Mouse (Mus musculus) embryonic facial prominence, embryonic 13.5 days (tissue): ENCODE data around the gene Snx29. TPM values are rescaled to one million over a fixed set of nuclear protein-coding genes. Genes with fewer than 3 reads are reported as not detected.
A peak's percentile ranks its signal among the peaks of the same experiment; 100 is the strongest.
"Not testable (repeated sequence)": the region's sequence is repeated elsewhere in the genome, so short reads cannot be mapped to it uniquely, and the experiment has no call there.

ENCODE experiments used
- ATAC-seq: fragments of 200-750 bp; cut with Nextera tagmentation; 2 replicates; pipeline ENCODE4 v1.8.0; 2017; ENCODE audit warnings: low read depth; ENCODE audit not compliant: insufficient number of reproducible peaks, insufficient read depth, low FRiP score, low TSS enrichment
- H3K27ac ChIP-seq: fragments of 300-500 bp; sonication (generic); 2 replicates; pipeline ENCODE4 v1.5.1; 2015; ENCODE audit warnings: moderate library complexity, mild to moderate bottlenecking, inconsistent platforms
- H3K27me3 ChIP-seq: fragments of 300-500 bp; sonication (generic); 2 replicates; pipeline ENCODE4 v1.6.1; 2015; ENCODE audit warnings: mild to moderate bottlenecking, inconsistent platforms
- H3K36me3 ChIP-seq: fragments of 300-500 bp; sonication (generic); 2 replicates; pipeline ENCODE4 v1.6.1; 2015; ENCODE audit warnings: mild to moderate bottlenecking, inconsistent platforms
- H3K4me1 ChIP-seq: fragments of 300-500 bp; sonication (generic); 2 replicates; pipeline ENCODE4 v1.6.1; 2015; ENCODE audit warnings: inconsistent platforms
- H3K4me2 ChIP-seq: fragments of 300-500 bp; sonication (generic); 2 replicates; pipeline ENCODE4 v1.6.1; 2015; ENCODE audit warnings: moderate library complexity, mild to moderate bottlenecking, inconsistent platforms
- H3K4me3 ChIP-seq: fragments of 300-500 bp; sonication (generic); 2 replicates; pipeline ENCODE4 v1.5.1; 2015; ENCODE audit warnings: mild to moderate bottlenecking, inconsistent platforms
- H3K9ac ChIP-seq: fragments of 300-500 bp; sonication (generic); 2 replicates; pipeline ENCODE4 v1.6.1; 2015; ENCODE audit warnings: mild to moderate bottlenecking, inconsistent platforms
- H3K9me3 ChIP-seq: fragments of 300-500 bp; sonication (generic); 2 replicates; pipeline ENCODE4 v1.6.1; 2016; ENCODE audit warnings: inconsistent platforms
- WGBS: fragments of 180-500 bp; shearing (Covaris S2); methylation state at CpG from one replicate; pipeline ENCODE4 v1.1.7; 2015; ENCODE audit warnings: mixed read lengths; 5-methylcytosine and 5-hydroxymethylcytosine counted together
- polyA plus RNA-seq: library from polyadenylated mRNA; unstranded; fragments of >200 nt; fragmentation: Nextera tagmentation; extraction: Ambion mirVana; gene quantifications from 2 replicates; pipeline ENCODE4 v1.2.1, GENCODE M21; 2015

Snx29 gene
- polyA plus RNA-seq, 1 experiment from 2014 or later: 18.1 TPM

GRCm38 (mm10) chr16:11315786-11316320 is 6.9 kb upstream of the Snx29 start:
- no peak overlapping the region for H3K27ac ChIP-seq
- WGBS: 84% methylated on average over 5 of the region's 5 CpGs

GRCm38 (mm10) chr16:11316748-11317147 is 6.0 kb upstream of the Snx29 start:
- Histone ChIP-seq H3K9ac (no peak overlapping the region), H3K4me2 (no peak overlapping the region), H3K4me3 (no peak overlapping the region), H3K27me3 (no peaks in the 10 kb centered on the region), H3K27ac (no peak overlapping the region), H3K9me3 (no peaks in the 10 kb centered on the region), H3K36me3 (no peaks in the 10 kb centered on the region), H3K4me1 (peaks cover 7% of the 10 kb centered on the region; the same call in 1 of the 2 replicates)
- 73% methylated on average over 5 of the region's 5 CpGs for WGBS
- ATAC-seq: no peak

More at GRCm38 (mm10) chr16:11315786-11316320, 6.9 kb upstream of the Snx29 start:
- no peak overlapping the region for H3K9ac ChIP-seq
- ATAC-seq: no peak
- H3K4me1 ChIP-seq: peaks cover 7% of the 10 kb centered on the region; the same call in 1 of the 2 replicates
- H3K9me3 ChIP-seq: no peaks in the 10 kb centered on the region
- H3K4me3 ChIP-seq: no peak overlapping the region
- no peak overlapping the region for H3K4me2 ChIP-seq
- no peaks in the 10 kb centered on the region for H3K36me3 ChIP-seq
- H3K27me3 ChIP-seq: no peaks in the 10 kb centered on the region

GRCm38 (mm10) chr16:11317324-11317723 is 5.4 kb upstream of the Snx29 start:
- H3K4me3 ChIP-seq: no peak overlapping the region
- peak overlapping the region; percentile 79 for H3K27ac ChIP-seq
- H3K36me3 ChIP-seq: no peaks in the 10 kb centered on the region
- 0 out of 2 replicates have a peak, but pooled peaks have one; percentile 10 for ATAC-seq
- H3K27me3 ChIP-seq: no peaks in the 10 kb centered on the region
- peaks cover 9% of the 10 kb centered on the region; the same call in 1 of the 2 replicates for H3K4me1 ChIP-seq
- 43% methylated on average over 6 of the region's 6 CpGs for WGBS
- H3K9ac ChIP-seq: peak overlapping the region; percentile 4; the same call in 1 of the 2 replicates
- H3K9me3 ChIP-seq: no peaks in the 10 kb centered on the region
- H3K4me2 ChIP-seq: no peak overlapping the region

GRCm38 (mm10) chr16:11323324-11324051 is 780 bp downstream of the Snx29 start:
- Histone ChIP-seq H3K4me3 (peak overlapping the region; percentile 76), H3K9ac (peak overlapping the region; percentile 88), H3K36me3 (no peaks in the 10 kb centered on the region), H3K27ac (peak overlapping the region; percentile 86), H3K27me3 (no peaks in the 10 kb centered on the region), H3K9me3 (no peaks in the 10 kb centered on the region), H3K4me1 (peaks cover 14% of the 10 kb centered on the region), H3K4me2 (peak overlapping the region; percentile 89)
- ATAC-seq: no peak
- WGBS: 3% methylated on average over 17 of the region's 17 CpGs

- WGBS: 76% methylated on average over 3 of the region's 3 CpGs
- H3K36me3 ChIP-seq: 0 out of 2 replicates have a peak, but pooled peaks cover 3% of the 10 kb centered on the region
- no peaks in the 10 kb centered on the region for H3K27me3 ChIP-seq
- no peak overlapping the region for H3K4me3 ChIP-seq
- no peak for ATAC-seq
- H3K4me2 ChIP-seq: no peak overlapping the region
- H3K27ac ChIP-seq: no peak overlapping the region
- H3K9ac ChIP-seq: no peak overlapping the region
- H3K4me1 ChIP-seq: no peaks in the 10 kb centered on the region
- H3K9me3 ChIP-seq: no peaks in the 10 kb centered on the region
Measured at GRCm38 (mm10) chr16:11330081-11330800, 7.5 kb downstream of the Snx29 start.

- no peak overlapping the region for H3K4me2 ChIP-seq
Measured at GRCm38 (mm10) chr16:11331030-11331429, 8.3 kb downstream of the Snx29 start.

GRCm38 (mm10) chr16:11343292-11343815 is 20.6 kb downstream of the Snx29 start:
- WGBS: 80% methylated on average over 4 of the region's 4 CpGs

More at GRCm38 (mm10) chr16:11331030-11331429, 8.3 kb downstream of the Snx29 start:
- ATAC-seq: no peak
- H3K9me3 ChIP-seq: no peaks in the 10 kb centered on the region
- H3K9ac ChIP-seq: no peak overlapping the region
- H3K4me3 ChIP-seq: no peak overlapping the region
- no peak overlapping the region for H3K27ac ChIP-seq
- no peaks in the 10 kb centered on the region for H3K27me3 ChIP-seq
- 82% methylated on average over 1 of the region's 1 CpGs for WGBS
- H3K36me3 ChIP-seq: 0 out of 2 replicates have a peak, but pooled peaks cover 3% of the 10 kb centered on the region
- H3K4me1 ChIP-seq: no peaks in the 10 kb centered on the region

GRCm38 (mm10) chr16:11351903-11352302 is 29.2 kb downstream of the Snx29 start:
- H3K4me2 ChIP-seq: no peak overlapping the region
- no peaks in the 10 kb centered on the region for H3K27me3 ChIP-seq
- no peak overlapping the region for H3K4me3 ChIP-seq
- ATAC-seq: no peak
- no peaks in the 10 kb centered on the region for H3K9me3 ChIP-seq
- no peak overlapping the region for H3K27ac ChIP-seq
- H3K4me1 ChIP-seq: no peaks in the 10 kb centered on the region
- WGBS: 71% methylated on average over 7 of the region's 7 CpGs
- no peak overlapping the region for H3K9ac ChIP-seq
- peaks cover 23% of the 10 kb centered on the region for H3K36me3 ChIP-seq

More at GRCm38 (mm10) chr16:11343292-11343815, 20.6 kb downstream of the Snx29 start:
- Histone ChIP-seq H3K9ac (no peak overlapping the region), H3K4me2 (no peak overlapping the region), H3K4me3 (no peak overlapping the region), H3K27ac (no peak overlapping the region), H3K27me3 (no peaks in the 10 kb centered on the region), H3K4me1 (no peaks in the 10 kb centered on the region), H3K9me3 (no peaks in the 10 kb centered on the region), H3K36me3 (0 out of 2 replicates have a peak, but pooled peaks cover 4% of the 10 kb centered on the region)
- no peak for ATAC-seq

GRCm38 (mm10) chr16:11359173-11359572 is 36.5 kb downstream of the Snx29 start:
- H3K4me1 ChIP-seq: no peaks in the 10 kb centered on the region
- no peak overlapping the region for H3K9ac ChIP-seq
- WGBS: 76% methylated on average over 5 of the region's 5 CpGs
- no peaks in the 10 kb centered on the region for H3K27me3 ChIP-seq
- ATAC-seq: no peak
- H3K36me3 ChIP-seq: peaks cover 9% of the 10 kb centered on the region; the same call in 1 of the 2 replicates
- no peak overlapping the region for H3K4me2 ChIP-seq
- no peak overlapping the region for H3K4me3 ChIP-seq
- no peaks in the 10 kb centered on the region for H3K9me3 ChIP-seq
- no peak overlapping the region for H3K27ac ChIP-seq

GRCm38 (mm10) chr16:11359919-11360318 is 37.2 kb downstream of the Snx29 start:
- Histone ChIP-seq H3K4me2 (no peak overlapping the region), H3K4me3 (no peak overlapping the region), H3K9me3 (no peaks in the 10 kb centered on the region), H3K27ac (no peak overlapping the region), H3K9ac (no peak overlapping the region), H3K27me3 (no peaks in the 10 kb centered on the region), H3K36me3 (0 out of 2 replicates have a peak, but pooled peaks cover 2% of the 10 kb centered on the region), H3K4me1 (no peaks in the 10 kb centered on the region)
- no peak for ATAC-seq
- 29% methylated on average over 10 of the region's 10 CpGs for WGBS

- ATAC-seq, H3K36me3 ChIP-seq, H3K4me1 ChIP-seq, H3K4me2 ChIP-seq, H3K9ac ChIP-seq, H3K27ac ChIP-seq, H3K9me3 ChIP-seq, H3K27me3 ChIP-seq, H3K4me3 ChIP-seq: not testable (repeated sequence)
- WGBS: 91% methylated on average over 2 of the region's 2 CpGs
Measured at GRCm38 (mm10) chr16:11360576-11360975, 37.9 kb downstream of the Snx29 start.
